Mouse (Mus musculus): ENCODE data around the gene Tas2r126. TPM values are rescaled to one million over a fixed set of nuclear protein-coding genes. Genes with fewer than 3 reads are reported as not detected.

The Tas2r126 gene
- polyA plus RNA-seq (2012) = not detected in 2 replicates

DNA sequence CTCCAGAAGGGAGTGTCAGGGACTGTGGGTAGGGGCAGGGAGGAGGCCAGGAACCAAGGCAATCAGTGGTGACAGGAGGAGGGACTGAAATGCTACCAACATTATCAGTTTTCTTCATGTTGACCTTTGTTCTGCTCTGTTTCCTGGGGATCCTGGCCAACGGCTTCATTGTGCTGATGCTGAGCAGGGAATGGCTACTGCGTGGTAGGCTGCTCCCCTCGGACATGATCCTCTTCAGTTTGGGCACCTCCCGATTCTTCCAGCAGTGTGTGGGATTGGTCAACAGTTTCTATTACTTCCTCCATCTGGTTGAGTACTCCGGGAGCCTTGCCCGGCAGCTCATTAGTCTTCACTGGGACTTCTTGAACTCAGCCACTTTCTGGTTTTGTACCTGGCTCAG is at the start of gene Tas2r126:
Tas2r126 (plus strand) TSS at position 90 of the 400 bp plus-strand sequence.
- Histone ChIP-seq H3K4me3 (replicated peaks) (no peak within 1 kb of the TSS), H3K9me3 (ENCODE audit: control insufficient read depth, low read length) (no peaks in the 10 kb centered on the region), H3K36me3 (ENCODE audit: control insufficient read depth) (no peaks in the 10 kb centered on the region), H3K4me1 (ENCODE audit: control insufficient read depth) (no peaks in the 10 kb centered on the region), H3K27me3 (ENCODE audit: control insufficient read depth) (no peaks in the 10 kb centered on the region)
- TF ChIP-seq GATA1 (IDR thresholded peaks at IDR 0.05; ENCODE audit: low read length) (no peak), TAL1 (IDR thresholded peaks at IDR 0.05; ENCODE audit: low read length) (no peak)

GRCm38 (mm10) chr6:42385635-42386034 is 48.7 kb upstream of the Tas2r126 start:
- H3K4me1 ChIP-seq (ENCODE audit: control insufficient read depth) = no peaks in the 10 kb centered on the region
- H3K4me3 ChIP-seq (replicated peaks) = no peak overlapping the region
- TF ChIP-seq TAL1 (IDR thresholded peaks at IDR 0.05; ENCODE audit: low read length) = no peak
- no peak for TF ChIP-seq GATA1 (IDR thresholded peaks at IDR 0.05; ENCODE audit: low read length)
- no peaks in the 10 kb centered on the region for H3K9me3 ChIP-seq (ENCODE audit: control insufficient read depth, low read length)
- no peaks in the 10 kb centered on the region for H3K27me3 ChIP-seq (ENCODE audit: control insufficient read depth)
- H3K36me3 ChIP-seq (ENCODE audit: control insufficient read depth) = no peaks in the 10 kb centered on the region

DNA sequence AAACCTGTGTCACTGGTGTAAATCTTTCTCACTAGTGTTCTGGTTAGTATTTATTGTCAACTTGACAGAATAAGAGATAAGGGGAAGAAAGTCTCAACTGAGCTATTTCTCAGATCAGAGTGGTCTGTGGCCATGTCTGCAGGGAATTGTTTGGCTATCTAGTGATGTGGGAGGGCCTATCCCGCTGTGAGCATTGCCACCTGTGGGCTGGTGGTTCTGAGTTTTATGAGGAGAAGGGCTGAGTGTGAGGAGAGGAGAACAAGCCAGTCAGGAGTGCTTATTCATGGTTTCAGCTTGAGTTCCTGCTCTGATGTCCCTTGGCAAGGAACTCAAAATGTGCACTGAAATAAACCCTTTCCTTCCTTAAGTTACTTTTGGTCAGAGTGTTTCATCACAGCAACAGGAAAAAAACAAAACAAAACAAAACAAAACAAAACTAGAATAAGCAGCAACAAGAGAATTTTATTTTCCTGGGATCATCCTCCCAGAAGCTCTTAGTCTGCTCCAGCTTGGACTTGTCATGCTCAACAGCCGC is 42.5 kb upstream of the Tas2r126 start:
- Histone ChIP-seq H3K36me3 (ENCODE audit: control insufficient read depth) (no peaks in the 10 kb centered on the region), H3K4me3 (replicated peaks) (no peak overlapping the region), H3K9me3 (ENCODE audit: control insufficient read depth, low read length) (no peaks in the 10 kb centered on the region), H3K27me3 (ENCODE audit: control insufficient read depth) (no peaks in the 10 kb centered on the region), H3K4me1 (ENCODE audit: control insufficient read depth) (no peaks in the 10 kb centered on the region)
- TF ChIP-seq GATA1 (IDR thresholded peaks at IDR 0.05; ENCODE audit: low read length) (no peak), TAL1 (IDR thresholded peaks at IDR 0.05; ENCODE audit: low read length) (no peak)

- H3K27me3 ChIP-seq (ENCODE audit: control insufficient read depth) = no peaks in the 10 kb centered on the region
- H3K9me3 ChIP-seq (ENCODE audit: control insufficient read depth, low read length) = no peaks in the 10 kb centered on the region
- H3K36me3 ChIP-seq (ENCODE audit: control insufficient read depth) = no peaks in the 10 kb centered on the region
- H3K4me1 ChIP-seq (ENCODE audit: control insufficient read depth) = no peaks in the 10 kb centered on the region
- H3K4me3 ChIP-seq (replicated peaks) = no peak overlapping the region
- no peak for TF ChIP-seq TAL1 (IDR thresholded peaks at IDR 0.05; ENCODE audit: low read length)
- no peak for TF ChIP-seq GATA1 (IDR thresholded peaks at IDR 0.05; ENCODE audit: low read length)
Measured at GRCm38 (mm10) chr6:42395960-42396809, 38.1 kb upstream of the Tas2r126 start.

DNA sequence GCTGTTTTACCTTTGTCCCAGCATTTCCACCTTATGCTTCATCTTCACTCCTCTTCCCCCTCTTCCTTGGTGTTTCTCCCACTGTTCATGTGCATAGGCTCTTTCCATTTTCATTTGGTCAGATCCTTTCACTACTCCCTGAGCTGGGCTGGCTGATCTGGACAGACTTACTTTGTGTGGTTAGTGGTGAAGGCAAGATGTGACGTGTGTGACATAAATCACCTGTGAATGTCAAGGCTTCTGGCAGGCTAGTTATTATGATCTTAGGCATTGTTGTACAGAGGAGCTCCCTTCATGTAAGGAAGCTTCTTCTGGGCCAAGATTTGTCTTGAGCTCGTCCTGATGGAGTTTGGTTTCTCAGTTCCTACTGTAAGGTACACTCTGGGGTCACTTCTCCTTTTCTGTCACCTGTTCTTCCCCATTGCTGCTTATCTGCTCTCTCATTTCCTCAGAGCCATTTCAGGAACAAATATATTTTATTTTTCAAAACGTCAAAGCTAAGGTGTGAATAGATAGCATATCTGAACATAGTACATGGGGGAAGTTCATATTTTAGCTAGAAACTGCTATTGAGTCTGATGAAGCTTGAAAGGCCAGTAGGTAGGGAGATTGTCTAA is 37.2 kb upstream of the Tas2r126 start:
- no peak for TF ChIP-seq GATA1 (IDR thresholded peaks at IDR 0.05; ENCODE audit: low read length)
- TF ChIP-seq TAL1 (IDR thresholded peaks at IDR 0.05; ENCODE audit: low read length) = no peak
- Histone ChIP-seq H3K27me3 (ENCODE audit: control insufficient read depth) (no peaks in the 10 kb centered on the region), H3K4me1 (ENCODE audit: control insufficient read depth) (no peaks in the 10 kb centered on the region), H3K9me3 (ENCODE audit: control insufficient read depth, low read length) (no peaks in the 10 kb centered on the region), H3K4me3 (replicated peaks) (no peak overlapping the region), H3K36me3 (ENCODE audit: control insufficient read depth) (no peaks in the 10 kb centered on the region)

- Histone ChIP-seq H3K9me3 (ENCODE audit: control insufficient read depth, low read length) (no peaks in the 10 kb centered on the region), H3K27me3 (ENCODE audit: control insufficient read depth) (no peaks in the 10 kb centered on the region), H3K4me3 (replicated peaks) (no peak overlapping the region), H3K36me3 (ENCODE audit: control insufficient read depth) (no peaks in the 10 kb centered on the region), H3K4me1 (ENCODE audit: control insufficient read depth) (no peaks in the 10 kb centered on the region)
- TF ChIP-seq GATA1 (IDR thresholded peaks at IDR 0.05; ENCODE audit: low read length) (no peak), TAL1 (IDR thresholded peaks at IDR 0.05; ENCODE audit: low read length) (no peak)
Measured at GRCm38 (mm10) chr6:42398285-42398684, 36.0 kb upstream of the Tas2r126 start.

DNA sequence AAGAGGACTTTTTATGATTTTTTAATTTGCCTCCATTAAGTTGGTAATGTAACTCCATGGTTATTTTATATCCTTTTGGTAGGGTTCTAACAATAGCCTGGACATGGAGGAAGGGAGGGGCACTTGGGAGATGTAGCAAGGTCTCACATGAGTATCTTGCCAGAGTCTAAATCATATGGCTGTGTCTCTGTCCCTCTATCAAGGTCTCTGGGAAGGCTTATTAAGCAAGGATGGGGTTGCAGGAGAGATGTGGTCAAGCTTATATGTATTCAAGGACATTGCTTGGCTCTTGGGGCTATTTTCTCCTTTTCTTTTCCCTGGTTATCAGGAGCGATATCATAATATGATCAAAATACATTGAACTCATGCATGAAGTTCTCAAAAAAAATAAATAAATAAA is 35.3 kb upstream of the Tas2r126 start:
- TF ChIP-seq GATA1 (IDR thresholded peaks at IDR 0.05; ENCODE audit: low read length) (no peak), TAL1 (IDR thresholded peaks at IDR 0.05; ENCODE audit: low read length) (no peak)
- H3K4me1 ChIP-seq (ENCODE audit: control insufficient read depth) = no peaks in the 10 kb centered on the region
- no peaks in the 10 kb centered on the region for H3K27me3 ChIP-seq (ENCODE audit: control insufficient read depth)

DNA sequence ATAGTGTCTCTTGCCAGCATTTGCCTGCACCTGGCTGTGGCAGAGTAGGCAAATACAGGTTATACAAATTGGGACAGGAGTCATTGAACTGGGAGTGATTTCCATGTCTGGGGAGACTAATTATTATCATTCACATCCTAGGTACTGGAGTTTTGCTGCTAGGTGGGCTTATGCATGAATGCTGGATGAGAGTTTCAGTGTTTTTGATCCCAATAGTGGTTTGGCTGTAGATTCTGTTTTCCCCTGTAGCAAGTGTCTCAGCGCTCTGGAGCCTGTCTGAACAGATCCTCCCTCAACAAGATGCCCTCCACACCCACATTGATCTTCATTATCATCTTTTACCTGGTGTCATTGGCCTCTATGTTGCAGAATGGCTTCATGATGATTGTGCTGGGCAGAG is 34.4 kb upstream of the Tas2r126 start, which contains the start of gene Tas2r143:
Tas2r143 (plus strand) TSS at position 301 of the 400 bp plus-strand sequence.
- TF ChIP-seq TAL1 (IDR thresholded peaks at IDR 0.05; ENCODE audit: low read length) (no peak), GATA1 (IDR thresholded peaks at IDR 0.05; ENCODE audit: low read length) (no peak)
- Histone ChIP-seq H3K36me3 (ENCODE audit: control insufficient read depth) (no peaks in the 10 kb centered on the region), H3K9me3 (ENCODE audit: control insufficient read depth, low read length) (no peaks in the 10 kb centered on the region), H3K27me3 (ENCODE audit: control insufficient read depth) (no peaks in the 10 kb centered on the region), H3K4me3 (replicated peaks) (no peak within 1 kb of the TSS), H3K4me1 (ENCODE audit: control insufficient read depth) (no peaks in the 10 kb centered on the region)

More for the DNA sequence above, 35.3 kb upstream of the Tas2r126 start:
- H3K4me3 ChIP-seq (replicated peaks) = no peak overlapping the region
- H3K36me3 ChIP-seq (ENCODE audit: control insufficient read depth) = no peaks in the 10 kb centered on the region
- H3K9me3 ChIP-seq (ENCODE audit: control insufficient read depth, low read length) = no peaks in the 10 kb centered on the region

DNA sequence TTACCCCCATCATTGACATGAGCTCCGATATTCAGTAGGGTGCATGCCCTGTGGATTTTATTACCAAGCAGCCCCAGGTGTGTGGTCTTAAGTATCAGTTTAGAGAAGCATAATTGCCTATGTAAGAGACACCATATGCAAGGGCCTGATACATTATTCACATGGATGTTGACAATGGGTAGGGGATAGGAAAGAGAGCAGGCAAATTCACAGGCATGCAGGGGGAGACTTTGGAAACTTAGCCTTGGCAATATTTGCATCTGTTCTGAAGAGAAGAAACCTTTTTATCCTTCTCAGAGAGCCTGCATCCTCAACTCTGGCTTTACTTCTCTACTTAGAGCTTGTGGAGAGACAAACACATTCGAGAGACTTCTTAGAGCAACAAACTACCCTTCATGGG is 29.2 kb upstream of the Tas2r126 start, which contains the start of gene Tas2r135:
Tas2r135 (plus strand) TSS at position 301 of the 400 bp plus-strand sequence.
- no peaks in the 10 kb centered on the region for H3K36me3 ChIP-seq (ENCODE audit: control insufficient read depth)
- TF ChIP-seq GATA1 (IDR thresholded peaks at IDR 0.05; ENCODE audit: low read length) (no peak), TAL1 (IDR thresholded peaks at IDR 0.05; ENCODE audit: low read length) (no peak)
- H3K4me3 ChIP-seq (replicated peaks) = no peak within 1 kb of the TSS
- H3K4me1 ChIP-seq (ENCODE audit: control insufficient read depth) = no peaks in the 10 kb centered on the region
- H3K27me3 ChIP-seq (ENCODE audit: control insufficient read depth) = no peaks in the 10 kb centered on the region
- H3K9me3 ChIP-seq (ENCODE audit: control insufficient read depth, low read length) = no peaks in the 10 kb centered on the region
